Mouse (Mus musculus) c-Kit-positive CD71-negative TER-119-negative erythroid progenitor cells, embryonic 14.5 days (primary cell): Measurements from ENCODE around the gene Nfat5.

Experiments
- DNase-seq: peaks from one replicate; pipeline ENCODE4 v3.0.0-alpha.2; 2013; ENCODE audit warnings: low read depth

Gene Nfat5

GRCm38 (mm10) chr8:107292928-107293601, at the start of gene Nfat5:
Nfat5 (plus strand) TSS chr8:107293470.
- DNase-seq = peak; percentile 79

DNA sequence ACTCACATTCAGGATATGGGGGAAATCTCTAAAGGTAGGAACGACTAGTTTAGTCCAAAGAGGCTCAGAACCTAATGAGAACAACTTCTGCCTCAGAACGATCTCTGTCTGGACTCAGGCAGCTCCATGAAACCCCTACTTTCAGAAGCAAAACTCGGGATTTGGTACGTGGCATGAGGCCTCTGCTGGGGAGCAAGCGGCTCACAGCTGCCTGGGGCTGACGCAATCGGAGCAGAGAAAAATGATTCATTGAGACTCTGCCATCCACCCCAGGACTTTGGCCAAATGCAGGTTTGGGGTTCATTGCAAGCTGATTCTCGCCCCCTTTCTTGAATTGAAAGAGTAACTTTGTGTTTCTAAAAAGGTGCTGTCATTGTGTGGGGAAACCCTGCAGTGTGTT, 49.1 kb upstream of the Nfat5 start:
- DNase-seq = no peak

DNA sequence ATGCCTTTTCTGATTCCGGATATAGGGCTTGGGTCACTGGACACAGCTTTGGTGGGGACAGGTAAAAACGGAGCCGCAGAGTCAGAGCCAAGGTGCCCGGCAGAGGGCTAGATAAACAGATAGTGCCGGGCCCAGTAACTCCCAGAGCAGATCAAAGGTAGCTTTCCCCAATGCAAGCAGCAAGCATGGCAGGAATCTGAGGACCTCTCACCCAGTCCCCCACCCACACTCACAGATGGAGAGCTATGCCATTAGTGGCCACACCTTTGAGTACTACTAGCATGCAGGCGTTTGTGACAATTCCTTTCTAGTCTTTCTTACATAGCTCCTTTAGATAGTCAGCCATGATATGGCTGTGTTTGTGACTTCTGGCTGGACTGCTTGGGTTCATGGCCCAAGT, 44.8 kb upstream of the Nfat5 start:
- no peak for DNase-seq

DNA sequence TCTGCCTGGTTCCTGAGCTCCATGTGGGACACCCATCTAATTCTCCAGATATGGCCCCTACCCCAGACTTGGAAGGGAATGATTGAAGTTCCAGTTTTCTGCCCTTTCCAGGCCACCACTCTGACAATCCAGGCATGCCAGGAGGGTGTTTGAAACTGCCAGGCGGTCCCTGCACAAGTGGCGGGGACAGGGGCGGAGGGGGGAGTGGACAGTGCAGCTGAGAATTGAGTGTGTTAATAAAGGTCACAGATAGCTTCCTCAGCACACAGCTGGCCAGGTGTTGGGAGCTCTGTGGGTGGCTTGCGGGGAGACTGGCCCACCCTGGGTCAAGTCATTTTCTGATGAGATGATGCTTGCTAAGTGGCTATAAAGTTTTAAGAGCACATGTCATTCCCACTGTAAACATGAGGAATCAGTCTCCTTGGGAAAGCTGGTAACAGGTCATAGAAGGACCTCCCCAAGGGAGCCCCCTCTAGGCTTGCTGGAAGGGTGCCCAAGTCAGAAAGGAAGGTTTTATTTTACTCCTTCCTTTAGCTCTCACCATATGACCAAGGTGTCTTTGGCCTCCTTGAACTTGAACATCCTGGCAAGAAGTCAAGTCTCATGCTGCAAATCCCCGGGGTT, 41.7 kb upstream of the Nfat5 start:
- no peak for DNase-seq

DNA sequence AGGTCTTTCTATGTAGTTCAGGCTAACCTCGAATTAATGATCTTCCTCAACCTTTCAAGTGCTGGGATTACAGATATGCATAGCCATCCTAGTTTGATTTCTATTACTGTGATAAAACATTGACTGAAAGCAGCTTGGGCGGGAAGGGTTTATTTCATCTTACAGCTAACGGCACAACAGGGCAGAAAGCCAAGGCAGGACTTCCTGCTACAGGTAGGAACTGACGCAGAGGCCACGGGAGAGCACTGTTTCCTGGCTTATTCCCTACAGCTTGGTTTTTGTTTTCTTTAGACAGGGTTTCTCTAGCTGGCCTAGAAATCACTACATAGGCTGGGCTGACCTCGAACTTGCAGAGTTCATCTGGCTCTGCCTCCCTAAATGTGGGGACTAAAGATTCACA, 40.1 kb upstream of the Nfat5 start:
- DNase-seq = no peak

- no peak for DNase-seq
These were observed 38.9 kb upstream of the Nfat5 start for GRCm38 (mm10) chr8:107254403-107254802.

- no peak for DNase-seq
These were observed 38.3 kb upstream of the Nfat5 start for GRCm38 (mm10) chr8:107254951-107255457.

- no peak for DNase-seq
These were observed 36.0 kb upstream of the Nfat5 start for GRCm38 (mm10) chr8:107257223-107257622.

DNA sequence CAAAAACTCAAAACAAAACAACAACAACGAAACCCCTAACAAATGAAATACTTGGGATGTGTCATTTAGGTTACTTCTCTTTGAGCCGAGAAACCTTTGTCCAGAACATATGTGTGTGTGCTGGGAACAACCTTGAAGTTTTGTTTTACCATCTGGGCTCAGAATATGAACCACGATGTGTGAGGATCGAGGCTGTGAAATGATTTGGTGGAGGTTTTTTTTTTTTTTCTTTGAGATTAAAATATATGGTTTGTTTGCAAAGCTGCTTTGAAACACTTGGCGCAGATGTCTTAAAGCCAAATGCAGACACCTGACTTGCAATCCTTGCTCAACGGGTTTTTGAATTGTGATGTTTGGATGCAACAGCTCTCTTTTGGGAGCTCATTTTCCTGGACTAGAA, 33.1 kb upstream of the Nfat5 start:
- no peak for DNase-seq

- DNase-seq = no peak
These were observed 32.1 kb upstream of the Nfat5 start for GRCm38 (mm10) chr8:107261172-107261571.

- no peak for DNase-seq
These were observed 31.1 kb upstream of the Nfat5 start for GRCm38 (mm10) chr8:107262046-107262705.

DNA sequence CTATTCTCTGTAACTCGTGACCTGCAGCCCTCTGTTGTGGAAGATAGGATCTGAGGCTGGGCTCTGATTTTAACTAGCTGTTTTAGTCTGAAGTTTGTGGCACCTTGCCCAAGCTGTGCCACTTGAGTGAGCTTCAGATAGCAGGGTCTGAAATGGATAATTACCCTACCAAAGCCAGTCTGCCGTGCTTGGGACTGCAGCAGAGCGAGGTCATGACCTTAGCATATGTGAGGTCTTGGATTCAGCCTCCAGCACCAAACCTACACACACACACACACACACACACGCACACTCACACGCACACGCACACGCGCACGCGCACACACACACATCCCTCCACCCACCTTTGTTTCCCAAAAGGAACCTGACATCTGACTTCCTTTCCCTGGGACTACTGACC, 27.5 kb upstream of the Nfat5 start:
- no peak for DNase-seq

GRCm38 (mm10) chr8:107268501-107268900, 24.8 kb upstream of the Nfat5 start:
- no peak for DNase-seq

GRCm38 (mm10) chr8:107269191-107269590, 24.1 kb upstream of the Nfat5 start:
- DNase-seq = no peak

GRCm38 (mm10) chr8:107269617-107270139, 23.6 kb upstream of the Nfat5 start:
- DNase-seq = no peak

DNA sequence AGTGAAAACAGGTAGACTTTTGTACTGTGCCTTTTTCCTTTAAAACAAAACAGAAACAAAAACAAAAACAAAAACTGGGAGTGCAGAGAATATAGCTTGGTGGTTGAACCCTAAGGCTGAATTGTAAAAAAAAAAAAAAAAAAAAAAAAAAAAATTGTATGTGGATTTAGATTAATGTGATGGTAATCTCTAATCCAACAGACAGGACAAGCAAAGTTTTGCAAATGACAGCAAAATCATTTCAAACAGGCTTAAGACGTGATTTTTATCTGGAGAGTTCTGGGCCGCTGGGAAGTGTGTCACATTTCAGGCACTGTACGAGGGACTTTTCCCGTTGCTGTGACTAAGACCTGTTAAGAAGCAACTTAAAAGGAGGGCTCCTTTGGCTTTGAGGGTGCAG, 23.0 kb upstream of the Nfat5 start:
- DNase-seq = no peak

DNA sequence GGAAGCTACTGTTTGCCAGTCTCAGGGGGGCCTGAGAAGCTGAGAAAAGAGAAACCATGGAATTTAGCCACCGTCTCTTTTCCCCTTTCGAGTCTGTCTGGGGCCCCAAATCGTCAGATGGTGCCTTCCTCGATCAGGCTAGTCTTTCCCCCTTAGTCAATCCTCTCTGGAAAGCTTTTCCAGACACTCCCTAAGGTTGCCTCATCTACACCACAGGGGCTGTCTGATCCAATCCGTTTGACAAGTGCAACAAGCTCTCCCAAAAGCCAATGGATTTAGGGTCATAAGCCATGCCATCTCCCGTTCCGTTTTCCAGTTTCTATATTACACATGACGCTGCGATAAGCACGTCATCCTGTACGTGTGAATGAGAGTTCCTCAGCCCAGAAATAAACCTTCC, 22.5 kb upstream of the Nfat5 start:
- DNase-seq = no peak

- DNase-seq = no peak
These were observed 15.9 kb upstream of the Nfat5 start for GRCm38 (mm10) chr8:107277323-107277883.

DNA sequence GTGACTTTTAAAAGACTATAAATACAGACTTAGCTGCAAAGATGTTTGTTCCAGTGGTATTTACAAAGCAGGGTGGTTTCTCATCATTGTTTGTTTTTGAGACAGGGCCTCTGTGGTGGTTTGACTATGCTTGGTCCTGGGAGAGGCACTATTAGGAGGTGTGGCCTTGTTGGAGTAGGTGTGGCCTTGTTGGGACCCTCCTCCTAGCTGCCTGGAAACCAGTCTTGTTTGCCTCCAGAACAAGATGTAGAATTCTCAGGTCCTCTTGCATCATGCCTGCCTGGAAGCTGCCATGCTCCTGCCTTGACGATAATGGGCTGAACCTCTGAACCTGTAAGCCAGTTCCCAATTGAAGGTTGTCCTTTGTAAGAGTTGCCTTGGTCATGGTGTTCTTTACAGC, 14.7 kb upstream of the Nfat5 start:
- no peak for DNase-seq

DNA sequence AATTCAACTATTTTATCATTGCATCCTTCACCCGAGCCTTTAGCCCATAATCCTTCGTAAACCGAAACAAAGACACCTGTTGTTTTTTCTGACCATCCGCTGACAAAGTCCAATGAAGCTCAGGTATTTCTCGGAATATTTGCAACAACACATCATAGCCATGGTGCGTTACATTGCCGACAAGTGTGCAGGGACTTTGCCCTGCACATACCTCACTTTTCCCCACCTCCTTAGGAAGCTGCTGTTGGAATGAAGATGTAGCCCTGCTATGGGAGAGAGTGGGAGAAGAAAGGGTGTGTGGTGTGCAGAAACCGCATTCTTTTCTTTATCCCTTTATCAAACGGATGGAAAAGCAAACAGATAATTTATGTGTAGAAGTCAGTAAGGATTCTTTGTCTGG, 6.6 kb upstream of the Nfat5 start:
- DNase-seq = no peak

- DNase-seq = no peak
These were observed 5.7 kb upstream of the Nfat5 start for GRCm38 (mm10) chr8:107287522-107287921.

DNA sequence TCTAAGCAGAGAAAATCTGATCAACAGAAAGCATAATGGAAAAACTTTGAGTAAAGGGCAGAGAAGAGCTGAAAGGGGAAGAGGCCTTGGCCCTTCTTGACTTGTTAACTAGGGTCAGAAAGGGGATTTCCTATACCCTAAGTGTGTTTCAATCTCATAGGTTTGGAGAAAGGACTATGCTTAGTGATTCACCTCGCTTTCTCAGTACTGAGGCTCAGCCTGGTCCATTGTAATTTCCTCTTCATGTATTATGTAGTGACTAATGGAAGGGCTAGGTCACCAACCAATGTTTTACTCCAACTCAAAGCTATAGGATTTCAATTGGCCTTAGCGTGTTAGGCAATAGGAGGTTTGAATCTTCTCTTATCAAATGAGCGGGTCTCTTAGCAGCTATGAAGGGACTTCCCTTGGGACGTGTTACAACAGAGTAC, 2.1 kb upstream of the Nfat5 start:
- peak; percentile 24 for DNase-seq
